Mouse (Mus musculus): ENCODE results near the gene S100a16.

DNA sequence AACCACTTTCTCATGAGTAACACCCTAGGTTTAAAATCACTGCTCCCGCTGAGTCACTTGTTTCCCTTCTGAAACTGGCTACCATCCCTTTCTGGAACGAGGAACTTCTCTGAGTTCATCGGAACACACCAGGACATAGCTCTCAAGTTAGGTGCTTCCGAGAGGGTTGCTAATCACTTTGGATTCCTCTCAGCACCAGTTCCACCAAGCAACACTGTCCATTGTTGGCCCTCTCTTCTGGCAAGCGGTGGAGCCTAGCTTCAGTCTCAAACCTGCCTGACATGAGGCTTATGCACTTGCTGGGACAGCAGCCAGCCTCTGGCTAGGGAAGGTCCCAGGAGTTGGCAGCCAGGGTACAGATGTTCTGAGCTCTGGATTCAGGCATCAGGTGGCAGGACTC lies 37.6 kb downstream of the S100a16 start:
- TF ChIP-seq USF1 (IDR thresholded peaks at IDR 0.05; ENCODE audit: low read depth): no peak
- no peak for TF ChIP-seq POLR2A (IDR thresholded peaks at IDR 0.05; ENCODE audit: insufficient read length, low read depth)
- no peak for TF ChIP-seq MYOD1 (IDR thresholded peaks at IDR 0.05; ENCODE audit: control insufficient read depth in 1 of 3, insufficient read length in 2 of 3, low read depth in 2 of 3)
- no peak for TF ChIP-seq TCF12 (IDR thresholded peaks at IDR 0.05; ENCODE audit: insufficient read depth, poor library complexity, severe bottlenecking)
- no peak for TF ChIP-seq MAX (IDR thresholded peaks at IDR 0.05; ENCODE audit: low read depth)
- no peak for TF ChIP-seq CEBPB (IDR thresholded peaks at IDR 0.05; ENCODE audit: insufficient read depth, poor library complexity, severe bottlenecking)
- TF ChIP-seq E2F4 (IDR thresholded peaks at IDR 0.05; ENCODE audit: insufficient read depth): no peak
- TF ChIP-seq POLR2AphosphoS2 (IDR thresholded peaks at IDR 0.05; ENCODE audit: insufficient read length, low read depth): no peak
- TF ChIP-seq MYOG (IDR thresholded peaks at IDR 0.05; ENCODE audit: control insufficient read depth in 1 of 3, insufficient read depth in 1 of 3, insufficient read length in 2 of 3, low read depth in 2 of 3): no peak
- no peak for TF ChIP-seq TCF3 (IDR thresholded peaks at IDR 0.05; ENCODE audit: insufficient read length, low read depth)
- no peak for TF ChIP-seq SRF (IDR thresholded peaks at IDR 0.05; ENCODE audit: control insufficient read depth, insufficient read length, low read depth)
- no peak for TF ChIP-seq REST (IDR thresholded peaks at IDR 0.05; ENCODE audit: insufficient read depth, insufficient read length)

Data from myocyte (in vitro differentiated cells).